Mouse (Mus musculus) hindbrain, embryonic 16.5 days (tissue): ENCODE measurements around the gene Cdon. TPM values are rescaled to one million over a fixed set of nuclear protein-coding genes. Genes with fewer than 3 reads are reported as not detected.

Source experiments
- ATAC-seq: fragments of 200-750 bp; cut with Nextera tagmentation; 2 replicates; pipeline ENCODE4 v1.8.0; 2017; ENCODE audit warnings: moderate TSS enrichment, moderate library complexity
- H3K27ac ChIP-seq: fragments of 300-500 bp; sonication (generic); 2 replicates; pipeline ENCODE4 v1.5.1; 2014; ENCODE audit warnings: low read depth, mild to moderate bottlenecking, control low read depth, low read length, moderate library complexity
- H3K27me3 ChIP-seq: fragments of 300-500 bp; sonication (generic); replicated peaks from 2 replicates; pipeline ENCODE4 v1.6.1; 2014; ENCODE audit warnings: low read length; ENCODE audit not compliant: control insufficient read depth, insufficient read depth
- H3K36me3 ChIP-seq: fragments of 300-500 bp; sonication (generic); 2 replicates; pipeline ENCODE4 v1.6.1; 2014; ENCODE audit warnings: mild to moderate bottlenecking, low read length, moderate library complexity, mixed read lengths; ENCODE audit not compliant: control insufficient read depth, insufficient read depth
- H3K4me1 ChIP-seq: fragments of 300-500 bp; sonication (generic); 2 replicates; pipeline ENCODE4 v1.6.1; 2014; ENCODE audit warnings: low read depth, low read length; ENCODE audit not compliant: control insufficient read depth, insufficient read depth
- H3K4me2 ChIP-seq: fragments of 300-500 bp; sonication (generic); 2 replicates; pipeline ENCODE4 v1.6.1; 2014; ENCODE audit warnings: mild to moderate bottlenecking, low read length, control low read depth, moderate library complexity
- H3K4me3 ChIP-seq: fragments of 300-500 bp; sonication (generic); 2 replicates; pipeline ENCODE4 v1.5.1; 2014; ENCODE audit warnings: mild to moderate bottlenecking, low read length, control low read depth, moderate library complexity
- H3K9ac ChIP-seq: fragments of 300-500 bp; sonication (generic); 2 replicates; pipeline ENCODE4 v1.6.1; 2014; ENCODE audit warnings: low read depth, mild to moderate bottlenecking, control low read depth, low read length, moderate library complexity
- H3K9me3 ChIP-seq: fragments of 300-500 bp; sonication (generic); 2 replicates; pipeline ENCODE4 v1.6.1; 2014; ENCODE audit warnings: mild to moderate bottlenecking, low read length, moderate library complexity; ENCODE audit not compliant: control insufficient read depth
- WGBS: fragments of 180-500 bp; shearing (Covaris S2); extraction: QIAGEN DNeasy Blood & Tissue Kit; methylation state at CpG from one replicate; pipeline ENCODE4 v1.1.7; 2014; 5-methylcytosine and 5-hydroxymethylcytosine counted together
- polyA plus RNA-seq: library from polyadenylated mRNA; unstranded; fragments of >200 nt; fragmentation: Nextera tagmentation; extraction: Ambion mirVana; gene quantifications from 2 replicates; pipeline ENCODE4 v1.2.1, GENCODE M21; 2015

The Cdon gene
- polyA plus RNA-seq, result 2.9 and 3.7 TPM in 2 replicates

DNA sequence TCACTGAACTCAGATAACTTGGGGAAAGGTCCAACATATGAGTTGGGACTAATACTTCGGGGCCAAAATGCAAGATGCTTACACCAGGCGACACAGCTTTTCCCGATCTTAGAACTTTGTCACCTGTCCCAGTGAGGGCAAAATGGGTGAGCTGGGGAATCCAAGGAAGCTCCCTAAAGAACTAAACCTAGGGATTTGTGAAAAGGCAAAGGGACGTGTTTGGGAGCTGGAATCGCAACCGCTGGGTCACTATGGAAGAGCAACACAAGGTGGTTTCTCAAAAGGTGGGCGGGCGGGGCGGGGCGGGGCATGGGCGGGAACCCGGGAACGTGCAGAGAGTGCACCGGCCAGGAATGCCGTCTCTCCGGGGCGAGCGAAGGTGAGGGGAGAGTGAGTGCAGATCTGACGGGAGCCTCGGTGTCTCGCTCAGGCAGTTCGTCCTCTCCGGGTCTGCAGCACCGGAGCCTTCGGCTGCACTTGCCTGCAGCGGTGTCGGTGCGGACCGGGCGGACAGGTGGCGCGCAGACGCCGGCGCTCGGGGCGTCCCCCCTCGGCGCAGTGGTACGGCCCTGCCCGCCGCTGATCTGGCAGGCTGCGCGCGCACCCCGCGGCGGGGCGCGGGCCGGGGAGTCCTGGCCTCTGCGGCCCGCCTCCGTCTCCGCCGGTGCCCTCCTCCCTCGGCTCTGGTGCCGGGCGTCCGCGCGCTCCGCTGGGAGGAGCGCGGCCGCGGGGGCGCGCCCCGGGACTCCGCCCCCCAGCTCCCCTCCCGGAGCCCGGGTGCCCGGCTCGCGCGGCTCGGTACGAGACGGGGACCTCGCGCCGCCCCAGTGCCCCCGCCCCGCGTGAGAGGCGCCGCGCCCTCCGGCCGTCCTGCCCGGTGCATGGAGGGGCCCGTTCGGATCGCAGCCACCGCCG is at the start of gene Cdon:
TSS of gene Cdon (plus strand) at position 324 of the 915 bp plus-strand sequence.
- Histone ChIP-seq H3K36me3 (no peaks in the 10 kb centered on the region), H3K9ac (peak within 1 kb of the TSS; percentile 87), H3K4me1 (peaks cover 25% of the 10 kb centered on the region), H3K4me3 (peak within 1 kb of the TSS; percentile 71), H3K27me3 (peaks cover 12% of the 10 kb centered on the region), H3K4me2 (peak within 1 kb of the TSS; percentile 80), H3K9me3 (no peaks in the 10 kb centered on the region), H3K27ac (peak within 1 kb of the TSS; percentile 88)
- ATAC-seq, result peak; percentile 95
- WGBS, result under 1% methylated on average over 62 of the region's 97 CpGs

DNA sequence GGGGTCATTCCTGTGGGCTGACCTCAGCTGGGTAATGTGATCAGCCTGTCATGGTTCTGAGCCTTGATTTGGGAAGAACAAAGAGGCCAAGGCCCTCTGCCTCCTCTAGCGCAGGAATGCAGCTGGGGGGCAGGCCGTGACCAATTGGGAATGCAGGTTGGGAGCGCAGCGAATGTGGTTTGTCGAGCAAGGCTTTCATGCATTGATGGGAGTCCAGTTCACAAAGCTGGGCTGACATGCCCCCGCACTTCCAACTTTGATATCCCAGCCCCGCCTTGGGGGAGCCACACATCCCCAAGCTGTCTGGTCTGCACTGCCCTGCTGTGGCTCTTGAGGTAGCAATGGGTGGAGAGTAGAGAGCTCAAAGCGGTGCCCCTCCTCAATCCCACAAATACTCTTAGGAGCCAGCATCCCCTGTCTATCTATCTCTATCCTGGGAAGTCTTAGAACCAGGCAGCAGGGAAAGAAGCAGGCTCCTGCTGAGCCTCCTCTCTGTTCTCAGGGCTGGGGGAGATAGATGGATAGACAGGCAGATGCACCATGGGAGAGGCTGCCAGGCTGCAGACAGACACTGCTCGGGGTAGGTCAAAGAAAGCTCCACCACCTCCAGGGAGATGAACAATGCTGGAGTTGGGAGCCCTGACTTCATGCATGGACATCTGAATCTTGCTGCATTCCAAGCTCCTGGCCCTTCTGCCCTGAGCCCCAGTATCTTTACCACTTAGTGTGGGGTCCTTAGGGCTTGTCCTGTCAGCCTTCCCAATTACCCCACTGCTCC is 48.4 kb upstream of the Cdon start:
- Histone ChIP-seq H3K9ac (no peak overlapping the region; the same call in 1 of the 2 replicates), H3K4me2 (no peak overlapping the region), H3K36me3 (no peaks in the 10 kb centered on the region), H3K4me1 (no peaks in the 10 kb centered on the region; the same call in 1 of the 2 replicates), H3K27me3 (no peaks in the 10 kb centered on the region), H3K4me3 (no peak overlapping the region), H3K27ac (no peak overlapping the region), H3K9me3 (no peaks in the 10 kb centered on the region)
- 9% methylated on average over 9 of the region's 9 CpGs for whole genome bisulfite sequencing
- peak; percentile 40 for ATAC-seq

GRCm38 (mm10) chr9:35377916-35378315 is 43.0 kb upstream of the Cdon start:
- 88% methylated on average over 2 of the region's 2 CpGs for WGBS
- Histone ChIP-seq H3K27ac (no peak overlapping the region), H3K9me3 (no peaks in the 10 kb centered on the region), H3K36me3 (no peaks in the 10 kb centered on the region), H3K9ac (no peak overlapping the region), H3K27me3 (no peaks in the 10 kb centered on the region; the same call in 1 of the 2 replicates), H3K4me3 (no peak overlapping the region), H3K4me2 (no peak overlapping the region), H3K4me1 (no peaks in the 10 kb centered on the region)
- no peak for ATAC-seq

- Histone ChIP-seq H3K4me1 (no peaks in the 10 kb centered on the region), H3K4me2 (no peak overlapping the region), H3K27ac (no peak overlapping the region), H3K9me3 (no peaks in the 10 kb centered on the region), H3K27me3 (no peaks in the 10 kb centered on the region; the same call in 1 of the 2 replicates), H3K36me3 (no peaks in the 10 kb centered on the region), H3K4me3 (no peak overlapping the region), H3K9ac (no peak overlapping the region)
- ATAC-seq, result no peak
- 70% methylated on average over 3 of the region's 3 CpGs for WGBS
These were observed 41.9 kb upstream of the Cdon start for GRCm38 (mm10) chr9:35378991-35379390.

DNA sequence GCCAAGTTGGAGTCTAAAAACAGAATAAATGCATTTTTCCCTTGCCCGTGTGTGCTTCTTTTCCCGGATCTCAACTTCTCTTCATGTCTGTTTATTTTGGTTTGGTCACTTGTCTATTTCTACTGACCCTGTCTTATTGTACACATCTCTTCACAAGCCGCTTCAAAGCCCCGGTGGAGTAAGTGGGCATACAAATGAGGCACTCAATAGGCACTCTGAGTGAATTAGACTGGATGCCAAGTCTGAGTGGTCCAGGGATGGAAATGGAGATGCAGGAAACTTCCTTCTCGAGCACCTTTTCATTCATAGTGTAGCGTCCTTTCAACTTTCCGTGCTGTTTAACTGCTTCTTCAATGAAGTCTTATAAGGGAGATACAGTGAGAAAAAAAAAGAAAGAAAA is 21.0 kb upstream of the Cdon start:
- H3K4me3 ChIP-seq, result no peak overlapping the region
- no peak overlapping the region for H3K27ac ChIP-seq
- no peaks in the 10 kb centered on the region for H3K36me3 ChIP-seq
- no peak overlapping the region for H3K4me2 ChIP-seq
- H3K9ac ChIP-seq, result no peak overlapping the region
- peaks cover 11% of the 10 kb centered on the region for H3K27me3 ChIP-seq
- 43% methylated on average over 7 of the region's 7 CpGs for WGBS
- no peaks in the 10 kb centered on the region for H3K9me3 ChIP-seq
- no peak for ATAC-seq
- H3K4me1 ChIP-seq, result peaks cover 14% of the 10 kb centered on the region

DNA sequence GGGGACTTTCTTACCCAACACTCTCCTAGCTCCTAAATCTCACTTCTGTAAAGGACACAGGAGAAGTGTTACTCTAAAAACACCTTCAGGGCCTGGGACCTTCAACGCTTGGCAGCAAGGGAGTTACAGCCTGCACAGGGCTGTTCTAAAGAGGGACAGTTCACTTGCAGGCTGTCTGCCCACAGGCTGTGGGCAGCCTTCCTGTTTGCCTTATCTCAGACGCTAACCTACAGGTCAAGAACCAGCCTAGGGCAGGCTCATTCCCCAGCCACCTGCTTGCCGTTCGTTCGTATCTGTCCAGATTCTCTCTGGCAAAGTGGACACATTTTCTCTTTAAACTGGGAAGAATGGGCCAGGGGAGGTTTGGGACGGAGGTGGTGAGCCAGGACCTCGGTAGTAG is 20.5 kb upstream of the Cdon start:
- no peak for ATAC-seq
- 6% methylated on average over 7 of the region's 7 CpGs for WGBS

DNA sequence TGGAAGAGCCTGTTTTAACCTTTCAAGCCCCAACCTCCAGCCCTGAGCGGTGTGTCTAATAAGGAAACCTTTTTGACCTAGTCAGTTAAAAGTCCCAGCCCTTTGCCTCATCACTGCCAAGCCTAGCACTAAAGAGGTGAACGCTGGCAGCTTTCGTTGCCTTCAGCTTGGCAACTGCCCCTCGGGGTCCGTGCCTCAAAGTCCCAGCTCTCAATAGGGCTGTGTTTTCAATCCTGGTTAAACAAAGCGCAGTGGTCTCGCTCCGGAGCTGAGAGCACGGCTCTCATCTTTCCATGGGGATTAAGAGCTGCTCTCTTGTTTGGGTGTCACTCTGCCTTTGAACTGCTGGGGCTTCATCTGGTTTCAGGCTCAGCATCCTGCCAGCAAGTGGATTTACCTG is 20.1 kb upstream of the Cdon start:
- Histone ChIP-seq H3K4me2 (peak overlapping the region; percentile 5; the same call in 1 of the 2 replicates), H3K4me3 (no peak overlapping the region), H3K36me3 (no peaks in the 10 kb centered on the region), H3K4me1 (peaks cover 14% of the 10 kb centered on the region), H3K9me3 (no peaks in the 10 kb centered on the region), H3K27ac (no peak overlapping the region), H3K27me3 (peaks cover 15% of the 10 kb centered on the region), H3K9ac (0 out of 2 replicates have a peak overlapping the region, but pooled peaks have one; percentile 33)
- WGBS, result 4% methylated on average over 9 of the region's 9 CpGs
- ATAC-seq, result peak; percentile 41; the same call in 1 of the 2 replicates

More for the DNA sequence above, 20.5 kb upstream of the Cdon start:
- H3K9ac ChIP-seq, result 0 out of 2 replicates have a peak overlapping the region, but pooled peaks have one; percentile 33
- no peak overlapping the region for H3K27ac ChIP-seq
- H3K36me3 ChIP-seq, result no peaks in the 10 kb centered on the region
- H3K27me3 ChIP-seq, result peaks cover 15% of the 10 kb centered on the region
- H3K9me3 ChIP-seq, result no peaks in the 10 kb centered on the region
- H3K4me3 ChIP-seq, result no peak overlapping the region
- H3K4me2 ChIP-seq, result no peak overlapping the region
- H3K4me1 ChIP-seq, result peaks cover 14% of the 10 kb centered on the region

DNA sequence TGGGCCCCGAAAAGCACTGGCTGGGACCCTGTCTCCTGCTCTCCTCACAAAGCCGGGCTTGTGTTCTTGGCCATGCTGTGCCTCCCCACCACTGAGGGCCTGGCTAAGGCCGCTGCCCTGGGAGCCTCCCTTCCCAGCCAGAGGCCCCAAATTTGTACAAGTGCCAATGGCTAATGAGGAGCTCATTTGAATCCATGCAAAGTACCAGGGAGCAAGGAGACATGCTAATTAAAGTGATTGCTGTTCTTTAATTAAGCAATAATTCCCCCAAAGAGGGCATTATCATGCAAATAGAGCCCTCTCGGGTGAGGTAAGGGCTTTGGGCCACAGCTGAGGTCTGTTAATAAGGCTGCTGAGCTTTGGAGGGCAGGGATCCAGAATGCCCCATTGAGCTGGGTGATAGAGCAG is 18.3 kb upstream of the Cdon start:
- H3K4me2 ChIP-seq, result no peak overlapping the region
- H3K27ac ChIP-seq, result no peak overlapping the region
- peaks cover 22% of the 10 kb centered on the region for H3K27me3 ChIP-seq
- H3K4me1 ChIP-seq, result peaks cover 14% of the 10 kb centered on the region
- H3K36me3 ChIP-seq, result no peaks in the 10 kb centered on the region
- H3K9ac ChIP-seq, result no peak overlapping the region
- H3K9me3 ChIP-seq, result no peaks in the 10 kb centered on the region
- 7% methylated on average over 4 of the region's 4 CpGs for WGBS
- no peak overlapping the region for H3K4me3 ChIP-seq
- peak; percentile 88 for ATAC-seq

- no peak for ATAC-seq
- Histone ChIP-seq H3K9me3 (no peaks in the 10 kb centered on the region), H3K4me1 (peaks cover 14% of the 10 kb centered on the region), H3K27me3 (peaks cover 23% of the 10 kb centered on the region), H3K9ac (no peak overlapping the region), H3K4me2 (no peak overlapping the region), H3K27ac (no peak overlapping the region), H3K4me3 (no peak overlapping the region), H3K36me3 (no peaks in the 10 kb centered on the region)
- 72% methylated on average over 4 of the region's 4 CpGs for WGBS
These were observed 17.4 kb upstream of the Cdon start for GRCm38 (mm10) chr9:35403490-35403889.
